Mouse (Mus musculus) stomach, postnatal 0 days (tissue): Measurements from ENCODE around the gene Mgll.

Experiments used
- CTCF ChIP-seq: IDR thresholded peaks from 2 replicates; pipeline ENCODE4 v1.5.1; 2016; ENCODE audit warnings: antibody characterized with exemption, low read depth, mild to moderate bottlenecking, moderate library complexity
- EP300 ChIP-seq: optimal IDR thresholded peaks from 2 replicates; pipeline ENCODE3; 2016; ENCODE audit warnings: antibody characterized with exemption

DNA sequence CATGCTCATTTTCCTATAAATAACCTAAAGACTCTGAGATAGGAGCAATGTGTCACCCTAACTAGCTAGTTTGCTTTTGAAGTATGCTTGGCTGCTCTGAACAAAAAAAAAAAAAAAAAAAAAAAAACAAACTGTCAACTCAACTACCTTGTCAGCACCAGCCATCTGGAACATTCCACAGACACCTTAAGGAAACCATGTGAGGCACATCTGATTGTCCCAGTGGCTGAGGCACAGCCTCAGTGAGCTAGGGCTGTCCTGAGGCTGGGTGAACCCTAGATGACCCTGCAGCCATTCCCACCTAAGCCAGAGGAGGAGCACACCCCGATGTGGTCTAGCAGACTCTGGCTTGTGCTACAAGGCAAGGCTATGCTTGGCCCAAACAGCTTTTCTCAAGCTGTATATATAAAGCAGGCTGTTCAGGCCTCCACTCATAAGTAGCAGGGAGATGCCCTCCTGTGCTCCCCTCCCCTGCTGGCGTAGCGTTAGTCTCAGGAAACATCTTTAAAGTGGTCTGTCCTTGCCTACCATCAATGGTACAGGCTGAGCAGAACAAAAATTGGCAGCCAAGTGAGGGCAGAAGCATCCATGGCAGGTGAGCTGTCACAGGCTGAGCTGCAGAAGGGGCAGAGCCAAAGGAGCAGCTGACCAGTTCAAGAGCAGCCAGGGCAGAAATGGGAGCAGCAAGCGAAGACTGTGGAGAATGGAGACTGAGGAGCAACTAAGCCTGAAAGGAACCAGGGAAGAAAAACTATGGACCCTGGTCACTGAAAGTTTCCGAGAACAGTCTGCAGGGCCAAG lies 109.3 kb downstream of the Mgll start:
- TF ChIP-seq EP300 = no peak
- no peak for TF ChIP-seq CTCF
